Mouse (Mus musculus) embryo, embryonic 11.5 days (tissue): ENCODE results near the gene Pax5.
A peak's percentile ranks its signal among the peaks of the same experiment; 100 is the strongest.
"Not testable (repeated sequence)": the region's sequence is repeated elsewhere in the genome, so short reads cannot be mapped to it uniquely, and the experiment has no call there.

ENCODE experiments used
- DNase-seq: peaks from one replicate; pipeline ENCODE4 v3.0.0-alpha.2; 2012; ENCODE audit warnings: low read depth, low spot score

Gene Pax5

GRCm38 (mm10) chr4:44709740-44710700 is at the start of gene Pax5:
Gene Pax5 (minus strand): TSS chr4:44710487.
- DNase-seq: no peak

- DNase-seq: not testable (repeated sequence)
Measured at GRCm38 (mm10) chr4:44757131-44757530, 46.8 kb upstream of the Pax5 start.

GRCm38 (mm10) chr4:44756134-44756951 is 46.1 kb upstream of the Pax5 start:
- peak; percentile 90 for DNase-seq

DNA sequence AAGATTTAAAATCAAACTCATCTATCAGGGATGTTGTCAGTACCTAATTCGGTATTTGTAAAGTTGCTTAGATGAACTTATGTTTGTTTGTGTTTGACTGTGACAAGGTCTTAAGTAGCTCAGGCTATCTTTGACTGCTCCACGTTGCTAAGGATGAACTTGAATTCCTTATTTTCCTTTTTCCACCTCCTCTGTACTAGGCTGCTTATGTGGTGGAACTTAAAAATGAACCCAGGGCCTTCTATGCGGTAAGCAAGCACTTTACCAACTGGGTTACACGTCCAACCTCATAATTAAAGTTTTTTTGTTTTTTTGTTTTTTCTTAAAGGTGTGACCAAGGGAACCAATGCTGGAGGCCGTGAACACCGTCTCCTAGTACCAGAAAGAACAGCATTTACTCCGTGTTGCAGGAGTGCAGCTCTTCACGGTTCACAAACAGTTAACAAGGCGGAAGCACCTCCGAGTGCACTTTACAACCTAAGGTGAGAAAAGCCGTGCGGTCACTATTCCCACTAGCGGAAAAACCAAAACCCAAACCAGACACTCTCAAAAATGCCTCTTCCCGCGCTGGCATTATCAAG is 45.4 kb upstream of the Pax5 start, which contains the start of gene Zcchc7:
Gene Zcchc7, plus strand, starts transcription at position 325 of the 581 bp plus-strand sequence.
- DNase-seq: no peak

DNA sequence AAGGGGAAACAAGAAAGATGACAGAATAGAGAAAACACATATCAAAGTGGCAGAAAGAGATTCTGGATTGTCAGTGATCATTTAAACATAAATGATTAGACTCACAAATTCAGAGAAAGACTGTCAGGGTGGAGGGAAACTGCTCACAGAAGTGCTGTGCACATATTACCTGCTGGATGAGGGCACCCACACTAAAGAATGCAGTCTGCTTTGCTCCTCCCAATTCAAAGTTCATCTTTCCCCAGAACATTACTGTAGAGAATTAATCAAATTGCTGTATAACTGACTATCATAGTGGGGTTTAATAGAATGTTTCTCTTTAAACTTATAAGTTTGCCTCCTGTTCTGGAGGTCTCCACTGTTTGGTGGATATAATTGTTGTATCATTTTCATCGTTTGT is 30.2 kb upstream of the Pax5 start:
- no peak for DNase-seq

DNA sequence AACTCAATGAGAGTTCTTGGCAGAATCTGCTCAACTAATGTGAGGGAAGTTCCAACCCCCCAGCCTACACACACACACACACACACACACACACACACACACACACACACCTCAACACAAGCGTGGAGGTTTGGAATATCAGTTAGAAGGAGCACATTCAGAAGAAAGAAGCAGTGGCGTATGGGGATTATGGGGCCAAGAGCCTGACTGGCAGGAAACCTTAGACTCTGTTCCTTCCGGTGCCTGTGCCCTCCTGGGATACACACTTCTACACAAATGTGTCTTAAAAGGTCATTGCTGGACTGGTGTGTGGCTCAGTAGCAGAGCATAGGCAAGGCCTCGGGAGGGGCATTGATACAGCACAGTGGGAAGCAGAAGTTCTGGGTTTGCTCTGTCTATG is 10.9 kb upstream of the Pax5 start:
- no peak for DNase-seq

GRCm38 (mm10) chr4:44720046-44720445 is 9.8 kb upstream of the Pax5 start:
- no peak for DNase-seq

- no peak for DNase-seq
Measured at GRCm38 (mm10) chr4:44717676-44718075, 7.4 kb upstream of the Pax5 start.

- no peak for DNase-seq
Measured at GRCm38 (mm10) chr4:44716391-44716790, 6.1 kb upstream of the Pax5 start.

- no peak for DNase-seq
Measured at GRCm38 (mm10) chr4:44715621-44716160, 5.4 kb upstream of the Pax5 start.

DNA sequence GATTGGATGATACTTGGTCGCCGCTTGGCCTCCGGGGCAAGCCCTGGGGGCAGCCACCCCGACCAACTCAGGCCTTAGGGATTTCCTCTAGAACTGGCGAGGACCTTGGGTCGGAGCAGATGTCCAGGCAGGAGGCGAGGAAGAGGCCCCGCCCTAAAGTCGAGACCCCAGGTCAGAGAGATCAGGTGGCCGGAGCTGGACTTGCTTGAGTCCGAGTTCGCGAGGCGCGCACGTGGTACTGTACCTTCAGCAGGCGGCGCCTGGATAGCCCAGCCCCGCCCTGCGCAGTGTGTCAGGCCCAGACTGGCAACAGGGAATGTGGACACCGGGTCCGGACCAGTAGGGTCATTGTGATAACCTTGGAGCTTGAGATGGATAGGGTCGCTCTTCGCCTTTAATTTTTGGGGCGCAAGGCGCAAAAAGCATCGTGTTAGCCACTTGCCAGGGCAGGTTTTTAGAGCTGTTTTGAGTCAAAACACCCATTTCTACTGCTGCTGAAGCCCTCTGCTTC is 3.9 kb upstream of the Pax5 start:
- no peak for DNase-seq

DNA sequence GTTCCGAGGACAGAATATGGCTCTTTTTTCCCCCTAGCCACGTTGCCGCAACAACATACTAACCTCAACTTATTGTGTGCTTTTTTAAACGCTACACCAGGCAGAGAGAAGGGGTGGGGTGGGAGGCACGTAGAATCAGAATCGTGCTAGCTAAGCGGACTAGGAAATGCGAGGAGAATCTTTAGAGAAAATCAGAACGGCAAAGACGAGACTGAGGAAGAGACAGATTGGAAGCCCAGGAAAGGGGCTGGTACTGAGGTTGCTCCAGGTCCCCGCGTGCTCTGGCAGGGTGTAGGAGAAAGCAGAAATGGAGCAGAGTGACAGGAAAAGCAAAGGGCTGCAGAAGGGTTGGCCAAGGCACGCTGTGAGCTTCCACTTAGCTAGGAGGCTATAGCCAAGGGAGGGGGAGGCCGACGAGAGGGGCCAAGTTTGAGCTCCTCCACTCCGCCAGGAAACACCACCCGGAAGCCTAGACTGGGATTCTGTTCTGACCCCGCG is 3.3 kb upstream of the Pax5 start:
- no peak for DNase-seq

GRCm38 (mm10) chr4:44712786-44713553 is 2.7 kb upstream of the Pax5 start:
- no peak for DNase-seq

DNA sequence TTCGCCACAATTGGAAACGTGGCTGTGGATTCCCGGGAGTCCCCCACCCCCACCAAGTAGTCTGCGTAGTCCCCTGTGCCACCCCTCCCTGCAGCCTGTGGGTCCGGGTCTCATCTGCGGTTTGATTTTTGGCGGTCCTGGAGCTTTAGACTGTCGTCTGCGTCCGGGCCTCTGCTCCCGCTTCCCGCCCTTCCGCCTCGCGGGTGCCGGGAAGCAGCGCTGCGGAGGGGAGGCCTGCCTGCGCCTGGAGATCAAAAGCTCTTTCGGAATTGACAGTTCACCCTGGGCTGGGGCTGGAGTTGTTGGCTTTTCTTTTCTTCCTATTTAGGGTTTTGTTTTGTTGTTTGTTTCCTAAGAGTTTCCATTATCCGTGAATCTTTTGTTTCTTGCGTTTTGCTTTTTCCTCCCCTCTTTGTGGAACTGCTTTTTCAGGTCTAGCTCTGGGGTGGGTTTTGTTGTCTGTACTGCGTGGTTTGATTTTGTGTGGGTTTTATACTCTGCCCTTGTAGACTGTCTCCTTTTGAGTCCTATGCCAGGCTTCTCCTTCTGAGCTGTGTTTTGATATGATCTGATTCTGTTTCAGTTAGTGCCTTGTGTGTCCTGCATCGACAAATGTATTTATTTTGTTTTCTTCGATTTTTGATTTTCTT is 1.9 kb upstream of the Pax5 start:
- DNase-seq: no peak

DNA sequence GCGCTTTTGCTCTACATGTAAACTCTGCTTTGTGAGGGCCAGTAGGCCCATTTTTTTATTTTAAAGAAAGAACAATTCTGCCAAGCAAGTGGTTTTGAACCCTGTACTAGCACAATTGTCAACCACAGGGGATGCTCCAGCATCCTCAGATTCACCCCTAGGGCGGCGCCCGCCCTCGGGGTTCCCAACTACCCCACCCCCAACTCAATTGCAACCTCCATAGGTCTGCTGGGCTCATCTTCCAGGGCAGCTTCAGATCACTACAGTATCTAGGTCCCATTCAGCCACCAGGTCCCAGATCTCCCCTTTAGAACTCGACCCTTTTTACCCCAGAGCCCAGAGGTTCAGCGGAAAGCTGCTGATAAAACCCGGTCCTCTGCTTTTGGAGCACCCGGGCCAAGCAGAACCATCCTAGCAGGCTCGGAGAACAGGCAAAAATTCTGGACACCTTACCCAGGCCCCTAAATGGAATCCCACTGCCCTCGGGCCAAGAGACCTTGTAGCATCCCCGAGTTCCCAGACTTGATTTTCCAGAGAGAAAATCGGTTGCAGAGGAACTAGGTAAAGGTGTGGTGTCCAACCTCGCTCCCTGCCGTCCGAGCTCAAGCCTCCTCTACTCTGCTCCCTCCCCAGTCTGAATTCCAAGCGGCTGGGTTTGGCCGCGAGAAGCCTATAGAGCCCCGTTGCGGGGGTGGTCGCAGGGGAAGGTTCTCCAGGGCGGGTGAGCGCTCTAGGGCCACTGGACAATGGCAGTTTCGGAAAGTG is 1.0 kb upstream of the Pax5 start:
- DNase-seq: no peak

GRCm38 (mm10) chr4:44710701-44711097 is 412 bp upstream of the Pax5 start:
- no peak for DNase-seq

DNA sequence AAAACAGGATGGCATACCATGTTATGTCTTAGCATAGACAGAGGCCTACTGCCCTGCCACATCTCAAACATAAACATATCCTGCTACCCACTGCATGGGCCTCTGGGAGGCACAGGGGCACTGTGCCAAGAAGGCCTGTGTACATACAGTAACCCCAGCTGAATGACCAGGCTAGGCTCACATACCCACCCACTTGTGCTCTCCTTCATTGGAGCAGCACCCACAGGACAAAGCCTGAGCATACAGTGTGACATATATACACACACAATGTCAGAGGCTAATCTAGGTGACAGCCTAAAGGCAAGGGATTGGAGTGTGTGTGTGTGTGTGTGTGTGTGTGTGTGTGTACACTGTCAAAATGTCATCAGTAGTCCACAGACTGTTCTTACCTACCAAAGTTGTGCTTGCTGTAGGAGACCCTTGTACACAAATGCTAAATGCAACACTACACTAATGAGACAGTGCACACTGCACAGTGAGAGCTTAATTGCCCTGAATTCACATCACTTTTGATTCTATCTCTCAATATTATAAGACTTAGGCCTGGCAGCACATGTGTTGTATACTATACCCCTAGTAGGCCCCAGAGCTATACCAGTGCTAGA is 1.1 kb downstream of the Pax5 start:
- DNase-seq: no peak

GRCm38 (mm10) chr4:44708311-44708710 is 2.0 kb downstream of the Pax5 start:
- no peak for DNase-seq

GRCm38 (mm10) chr4:44706865-44707264 is 3.4 kb downstream of the Pax5 start:
- no peak for DNase-seq
